In genomic region chr10:67317931-67318460, GRCm38 (mm10) we compare ENCODE assay signal across 7 mouse cellular contexts. TPM values are rescaled to one million over a fixed set of nuclear protein-coding genes. Genes with fewer than 3 reads are reported as not detected.
DNase-seq lines count a peak whose midpoint lies in the region; ATAC-seq and TF ChIP-seq lines count a peak whose summit lies in the region.

No protein-coding gene starts in this region.

- no peak for TF ChIP-seq EP300 in MEL (IDR thresholded peaks at IDR 0.05; ENCODE audit: low read depth in 1 of 2, low read length in 2 of 2)
- no peak for TF ChIP-seq EP300 in heart, adult 2 months (IDR thresholded peaks at IDR 0.05; ENCODE audit: insufficient read depth, low read depth, low read length)

- H3K27me3 ChIP-seq in MEL (ENCODE audit: control insufficient read depth in 1 of 2, insufficient read depth in 2 of 2, low read length in 2 of 2): no peaks in the 10 kb centered on the region
- H3K27me3 ChIP-seq in heart, adult 2 months (ENCODE audit: control insufficient read depth, insufficient read depth, low read length): no peaks in the 10 kb centered on the region
- H3K27me3 ChIP-seq in lung, embryonic 15.5 days: peaks cover 13% of the 10 kb centered on the region

- H3K9me3 ChIP-seq in MEL (replicated peaks; ENCODE audit: insufficient read depth, low read length): no peaks in the 10 kb centered on the region
- H3K9me3 ChIP-seq in lung, embryonic 15.5 days: no peaks in the 10 kb centered on the region

- H3K36me3 ChIP-seq in MEL (ENCODE audit: control insufficient read depth in 1 of 2, insufficient read depth in 2 of 2, low read length in 2 of 2): peaks cover 2 to 31% of the 10 kb centered on the region in 2 experiments; a peak in 2 of 4 replicates
- H3K36me3 ChIP-seq in heart, adult 2 months (ENCODE audit: control insufficient read depth, insufficient read depth, low read length): no peaks in the 10 kb centered on the region
- no peaks in the 10 kb centered on the region for H3K36me3 ChIP-seq in lung, embryonic 15.5 days

- peaks cover 0 to 4% of the 10 kb centered on the region in 2 experiments; a peak in 1 of 4 replicates for H3K4me1 ChIP-seq in MEL (ENCODE audit: control insufficient read depth in 1 of 2, insufficient read depth in 2 of 2, low read length in 2 of 2)
- no peaks in the 10 kb centered on the region; the same call in 1 of the 2 replicates for H3K4me1 ChIP-seq in heart, adult 2 months (ENCODE audit: control insufficient read depth, insufficient read depth, low read length)
- 0 out of 2 replicates have a peak, but pooled peaks cover 7% of the 10 kb centered on the region for H3K4me1 ChIP-seq in lung, embryonic 15.5 days

- no peaks in the 10 kb centered on the region for H3K79me2 ChIP-seq in MEL (ENCODE audit: control insufficient read depth, insufficient read depth, low read length, poor library complexity)
- no peaks in the 10 kb centered on the region for H3K79me2 ChIP-seq in heart, adult 2 months (replicated peaks; ENCODE audit: control insufficient read depth, insufficient read depth, low read length)

- peak overlapping the region; percentile 52 for H3K4me2 ChIP-seq in lung, embryonic 15.5 days

- H3K27ac ChIP-seq in MEL (ENCODE audit: control insufficient read depth, low read depth, low read length): no peak overlapping the region
- no peak overlapping the region for H3K27ac ChIP-seq in heart, adult 2 months
- no peak overlapping the region for H3K27ac ChIP-seq in lung, embryonic 15.5 days

- no peak overlapping the region for H3K4me3 ChIP-seq in MEL (ENCODE audit: control insufficient read depth in 1 of 2, insufficient read depth in 1 of 2, low read depth in 2 of 2, low read length in 2 of 2)
- H3K4me3 ChIP-seq in heart, adult 2 months: no peak overlapping the region; the same call in 1 of the 2 replicates
- H3K4me3 ChIP-seq in lung, embryonic 15.5 days: peak overlapping the region; percentile 24

- TF ChIP-seq POLR2A in MEL (IDR thresholded peaks at IDR 0.05; ENCODE audit: control insufficient read depth in 1 of 2, insufficient read depth in 1 of 2, low read depth in 1 of 2, low read length in 2 of 2, poor library complexity in 1 of 2): no peak
- no peak for TF ChIP-seq POLR2A in heart, adult 2 months (IDR thresholded peaks at IDR 0.05; ENCODE audit: insufficient read depth, low read depth, low read length)

- no peak for DNase-seq in MEL (ENCODE audit: low read depth, low spot score)
- DNase-seq in adrenal gland, postnatal 36 days: peak; percentile 24 to 66
- peak; percentile 37 to 46 for DNase-seq in heart, adult 2 months
- DNase-seq in kidney, adult 8-10 months: peak; percentile 17 to 34
- DNase-seq in retina, postnatal 1 day: peak; percentile 43
- no peak for DNase-seq in frontal cortex, postnatal 36 days (ENCODE audit: low spot score in 2 of 2)

- TF ChIP-seq CTCF in MEL (IDR thresholded peaks at IDR 0.05 in 2 of 3, conservative IDR thresholded peaks at IDR 0.05 in 1 of 3; ENCODE audit: control insufficient read depth in 1 of 3, insufficient read depth in 1 of 3, low read depth in 2 of 3, low read length in 3 of 3, poor library complexity in 1 of 3, severe bottlenecking in 1 of 3): no peak
- TF ChIP-seq CTCF in heart, adult 2 months (IDR thresholded peaks at IDR 0.05): no peak

- intact Hi-C loops in heart, adult 2 months (cut with DNase I): loop anchor here (5.0 to 10.0 kb wide), 2 partner anchors 664 to 967 kb away; no protein-coding TSS in a partner anchor

- TF ChIP-seq RAD21 in MEL (IDR thresholded peaks at IDR 0.05; ENCODE audit: low read depth, low read length): no peak

- ATAC-seq in lung, embryonic 15.5 days (ENCODE audit: borderline replicate concordance, extremely low read depth, low FRiP score, low TSS enrichment): no peak

- 7% methylated on average over 20 of the region's 20 CpGs for WGBS in heart, adult 2 months
- 4% methylated on average over 20 of the region's 20 CpGs for WGBS in lung, embryonic 15.5 days

- H3K9ac ChIP-seq in MEL (ENCODE audit: control insufficient read depth, low read depth, low read length, poor library complexity, severe bottlenecking): no peak overlapping the region
- H3K9ac ChIP-seq in heart, adult 2 months (ENCODE audit: low read depth, low read length): no peak overlapping the region
- H3K9ac ChIP-seq in lung, embryonic 15.5 days: no peak overlapping the region

TF ChIP-seq in MEL, 35 proteins besides CTCF, POLR2A, EP300 and RAD21:
- no peak for TF ChIP-seq CHD1 (IDR thresholded peaks at IDR 0.05; ENCODE audit: low read depth, low read length)
- TF ChIP-seq ZMIZ1 (IDR thresholded peaks at IDR 0.05; ENCODE audit: low read depth, low read length): peak; percentile 34; the same call in 1 of the 2 replicates

RNA-seq across cellular contexts. Expression of gene Nrbf2, which starts 32.9 kb away (rescaled TPM):
- total RNA-seq in MEL (2012; rRNA removed): 18.5 and 19.5 TPM in 2 replicates
- polyA plus RNA-seq in MEL (2012; ENCODE audit: insufficient read depth in 1 of 2, insufficient read length in 2 of 2, low read depth in 1 of 2, low replicate concordance in 2 of 2, missing spikeins in 1 of 2): 10 to 100 TPM in 1 of 2 experiments, not detected in 1; 38.9 TPM
- total RNA-seq in adrenal gland, postnatal 36 days (2021): 10 to 100 TPM; 18.3 to 18.6 TPM
- total RNA-seq in heart, adult 2 months (2021): 1 to 10 TPM; 5.4 to 8.7 TPM
- polyA plus RNA-seq in heart, adult 2 months (2012; rRNA removed): 3.7 and 6.1 TPM in 2 replicates
- polyA plus RNA-seq in lung, embryonic 15.5 days (2015; fragmentation: Nextera tagmentation; extraction: Ambion mirVana): 34.4 and 35.3 TPM in 2 replicates

Comparison
In these comparisons a context has a peak if more than half of its experiments do, and no peak if none do; other contexts are left out.
1. DNase-seq: peak in adrenal gland, postnatal 36 days (2 of 2), heart, adult 2 months (2 of 2), kidney, adult 8-10 months (2 of 2) and retina, postnatal 1 day (single experiment); none in MEL (single experiment) and frontal cortex, postnatal 36 days (0 of 2).